Mouse (Mus musculus) layer of hippocampus, postnatal 10 days (tissue): Measurements from ENCODE around the gene Pced1b. TPM values are rescaled to one million over a fixed set of nuclear protein-coding genes. Genes with fewer than 3 reads are reported as not detected.
A peak's percentile ranks its signal among the peaks of the same experiment; 100 is the strongest.

Source experiments
- DNase-seq, 2 experiments: peaks; one replicate each; pipeline ENCODE4 v3.0.0; 2021; ENCODE audit warnings: low spot score in 2 of 2
- total RNA-seq, 2 experiments: library from RNA; stranded (reverse); gene quantifications; 2 replicates each; pipeline ENCODE4 v1.2.3; 2021

Gene Pced1b
- total RNA-seq, 2 experiments from 2014 or later = 5.7 to 9.5 TPM

- DNase-seq = no peak
Observed at GRCm38 (mm10) chr15:97285665-97286212, 38.8 kb downstream of the Pced1b start.

- DNase-seq = no peak
Observed at GRCm38 (mm10) chr15:97286731-97287130, 39.8 kb downstream of the Pced1b start.

- DNase-seq = no peak
Observed at GRCm38 (mm10) chr15:97287436-97288143, 40.7 kb downstream of the Pced1b start.

GRCm38 (mm10) chr15:97288690-97289089, 41.8 kb downstream of the Pced1b start:
- DNase-seq = no peak

- no peak for DNase-seq
Observed at GRCm38 (mm10) chr15:97289176-97289575, 42.3 kb downstream of the Pced1b start.

- DNase-seq = no peak
Observed at GRCm38 (mm10) chr15:97290351-97290750, 43.4 kb downstream of the Pced1b start.

- DNase-seq = no peak
Observed at GRCm38 (mm10) chr15:97291291-97292050, 44.6 kb downstream of the Pced1b start.

GRCm38 (mm10) chr15:97307935-97308334, 61.0 kb downstream of the Pced1b start:
- DNase-seq = no peak

GRCm38 (mm10) chr15:97309533-97309932, 62.6 kb downstream of the Pced1b start:
- DNase-seq = no peak

GRCm38 (mm10) chr15:97310251-97310650, 63.3 kb downstream of the Pced1b start:
- DNase-seq = no peak

GRCm38 (mm10) chr15:97311211-97311610, 64.3 kb downstream of the Pced1b start:
- DNase-seq = no peak

- DNase-seq = no peak
Observed at GRCm38 (mm10) chr15:97311937-97312336, 65.0 kb downstream of the Pced1b start.

- DNase-seq = peak in 1 of 2 experiments; percentile 44
Observed at GRCm38 (mm10) chr15:97314720-97315421, 68.0 kb downstream of the Pced1b start.

- peak in 1 of 2 experiments; percentile 23 for DNase-seq
Observed at GRCm38 (mm10) chr15:97315422-97315757, 68.5 kb downstream of the Pced1b start.

- DNase-seq = no peak
Observed at GRCm38 (mm10) chr15:97318365-97319001, 71.6 kb downstream of the Pced1b start.

GRCm38 (mm10) chr15:97322821-97323220, 75.9 kb downstream of the Pced1b start:
- no peak for DNase-seq

GRCm38 (mm10) chr15:97323466-97323865, 76.6 kb downstream of the Pced1b start:
- no peak for DNase-seq

GRCm38 (mm10) chr15:97324311-97324710, 77.4 kb downstream of the Pced1b start:
- DNase-seq = no peak

- peak in 1 of 2 experiments; percentile 34 for DNase-seq
Observed at GRCm38 (mm10) chr15:97327500-97328081, 80.7 kb downstream of the Pced1b start.

- no peak for DNase-seq
Observed at GRCm38 (mm10) chr15:97332582-97332981, 85.7 kb downstream of the Pced1b start.
